Mouse (Mus musculus): ENCODE measurements at regions not wholly inside any gene's neighbourhood (a gene's known extent, or its start where the extent isn't known, plus 50 kb on each side); places are given as distances from the start of the nearest gene placed in this dataset.

- 91% methylated on average over 2 of the region's 2 CpGs for WGBS
- Histone ChIP-seq H3K27ac (ENCODE audit: insufficient read depth, low read depth, low read length) (no peak overlapping the region), H3K4me3 (ENCODE audit: insufficient read depth, low read depth, low read length) (no peak overlapping the region), H3K4me1 (ENCODE audit: control insufficient read depth, insufficient read depth, low read length) (no peaks in the 10 kb centered on the region)
- TF ChIP-seq POLR2A (IDR thresholded peaks at IDR 0.05; ENCODE audit: insufficient read depth, low read depth, low read length): no peak
- TF ChIP-seq CTCF (IDR thresholded peaks at IDR 0.05; ENCODE audit: insufficient read depth, low read depth, low read length): no peak
Observed at GRCm38 (mm10) chr1:35366559-35366958, 516.8 kb downstream of the Plekhb2 start.

DNA sequence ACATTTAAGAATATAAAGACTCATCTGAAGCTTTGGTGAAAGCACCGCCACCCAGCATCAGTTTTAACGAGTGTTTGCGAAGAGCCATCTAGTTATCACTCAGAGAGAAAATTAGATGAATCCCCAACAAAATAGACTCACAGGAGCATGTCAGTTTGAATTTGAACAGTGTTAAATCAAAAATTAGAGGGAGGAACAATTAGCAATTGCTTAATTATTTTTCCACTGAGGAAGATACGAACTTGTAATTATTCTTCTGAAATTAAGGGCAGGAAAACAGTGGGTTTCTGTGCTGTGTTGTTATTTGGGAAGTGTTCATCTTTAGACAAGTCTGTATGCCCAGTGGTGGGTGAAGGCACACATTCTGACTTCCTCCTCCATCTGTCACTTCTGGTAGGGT, 523.0 kb downstream of the Plekhb2 start:
- Histone ChIP-seq H3K27ac (ENCODE audit: insufficient read depth, low read depth, low read length) (no peak overlapping the region), H3K4me1 (ENCODE audit: control insufficient read depth, insufficient read depth, low read length) (no peaks in the 10 kb centered on the region), H3K4me3 (ENCODE audit: insufficient read depth, low read depth, low read length) (no peak overlapping the region)
- 49% methylated on average over 4 of the region's 4 CpGs for WGBS
- no peak for TF ChIP-seq CTCF (IDR thresholded peaks at IDR 0.05; ENCODE audit: insufficient read depth, low read depth, low read length)
- TF ChIP-seq POLR2A (IDR thresholded peaks at IDR 0.05; ENCODE audit: insufficient read depth, low read depth, low read length): no peak

DNA sequence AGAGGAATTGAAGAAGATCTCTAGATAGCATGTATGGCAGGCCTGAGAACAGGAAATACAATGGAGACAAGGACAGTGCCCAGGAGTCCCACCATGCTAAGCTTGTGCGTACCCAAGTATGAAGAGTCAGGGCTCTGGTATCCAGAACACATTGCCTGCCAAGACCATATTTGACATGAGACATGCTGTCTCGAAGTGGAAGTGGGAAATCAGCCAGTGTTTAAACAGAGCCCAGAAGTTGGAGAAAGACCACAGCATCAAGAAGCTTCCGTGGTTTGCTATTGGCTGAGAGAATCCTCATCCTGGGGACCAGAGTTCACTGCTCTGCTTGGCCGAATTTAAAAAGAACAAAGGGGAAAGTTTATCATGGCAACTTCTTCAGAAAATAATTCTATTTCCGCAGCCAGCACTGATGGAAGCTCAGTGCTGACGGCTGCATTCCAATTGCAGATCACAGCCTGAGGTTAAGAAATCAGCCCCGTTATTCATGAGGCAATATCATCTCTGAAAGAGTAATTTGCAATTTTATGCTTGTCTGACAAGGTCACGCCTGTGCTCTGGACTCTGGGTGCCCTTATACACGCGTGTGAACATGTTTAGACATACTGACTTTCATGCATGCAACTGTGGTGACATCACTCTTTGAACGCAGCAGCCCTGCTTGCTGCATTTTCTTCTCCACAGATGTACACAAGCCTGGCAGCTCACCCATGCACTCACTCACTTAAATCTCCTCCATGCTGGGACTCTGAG, 531.0 kb downstream of the Plekhb2 start:
- Histone ChIP-seq H3K4me3 (ENCODE audit: insufficient read depth, low read depth, low read length) (no peak overlapping the region), H3K27ac (ENCODE audit: insufficient read depth, low read depth, low read length) (no peak overlapping the region), H3K4me1 (ENCODE audit: control insufficient read depth, insufficient read depth, low read length) (0 out of 2 replicates have a peak, but pooled peaks cover 3% of the 10 kb centered on the region)
- TF ChIP-seq CTCF (IDR thresholded peaks at IDR 0.05; ENCODE audit: insufficient read depth, low read depth, low read length): no peak
- TF ChIP-seq POLR2A (IDR thresholded peaks at IDR 0.05; ENCODE audit: insufficient read depth, low read depth, low read length): no peak
- 80% methylated on average over 11 of the region's 11 CpGs for WGBS

DNA sequence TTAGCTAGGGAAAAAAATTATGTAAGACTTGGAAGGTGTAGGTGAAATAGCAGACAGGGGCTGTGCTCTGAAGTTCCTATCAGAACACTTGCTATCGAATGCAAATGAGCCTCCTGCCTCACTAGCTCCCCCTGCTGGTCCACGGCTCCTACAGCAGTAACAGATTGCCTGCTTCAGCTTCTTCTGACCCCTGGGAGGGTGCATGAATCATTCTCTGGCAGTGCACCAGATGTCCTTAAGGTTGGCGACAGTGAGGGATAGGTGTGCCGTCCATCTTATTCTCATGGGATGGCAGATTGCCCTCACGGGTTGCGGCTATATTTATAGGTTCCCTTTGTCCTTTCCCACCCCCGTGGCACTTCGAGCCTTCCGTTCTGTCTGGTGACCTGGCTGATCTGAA, 535.7 kb downstream of the Plekhb2 start:
- Histone ChIP-seq H3K27ac (ENCODE audit: insufficient read depth, low read depth, low read length) (no peak overlapping the region), H3K4me1 (ENCODE audit: control insufficient read depth, insufficient read depth, low read length) (0 out of 2 replicates have a peak, but pooled peaks cover 3% of the 10 kb centered on the region), H3K4me3 (ENCODE audit: insufficient read depth, low read depth, low read length) (no peak overlapping the region)
- TF ChIP-seq CTCF (IDR thresholded peaks at IDR 0.05; ENCODE audit: insufficient read depth, low read depth, low read length) (peak; percentile 61), POLR2A (IDR thresholded peaks at IDR 0.05; ENCODE audit: insufficient read depth, low read depth, low read length) (no peak)
- 52% methylated on average over 9 of the region's 9 CpGs for WGBS

DNA sequence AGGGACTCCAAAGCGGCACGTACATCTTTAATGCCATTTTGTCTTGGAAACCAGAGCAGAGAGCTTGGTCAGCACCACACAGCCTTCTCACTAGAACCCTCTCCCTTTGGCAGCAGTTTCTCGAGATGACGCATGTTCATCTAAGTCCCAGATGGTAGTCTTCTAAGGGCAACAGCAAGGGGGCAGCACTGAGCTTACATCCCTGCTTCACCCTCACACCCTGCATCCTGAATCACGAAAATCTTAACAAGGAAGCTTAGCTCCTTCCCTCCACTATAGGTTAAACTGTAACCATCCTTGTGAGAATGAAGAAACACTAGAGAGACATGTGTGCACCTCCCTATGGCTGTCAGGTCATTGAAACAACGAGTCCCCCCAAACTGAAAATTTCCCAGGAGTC, 538.4 kb downstream of the Plekhb2 start:
- Histone ChIP-seq H3K4me3 (ENCODE audit: insufficient read depth, low read depth, low read length) (no peak overlapping the region), H3K4me1 (ENCODE audit: control insufficient read depth, insufficient read depth, low read length) (0 out of 2 replicates have a peak, but pooled peaks cover 3% of the 10 kb centered on the region), H3K27ac (ENCODE audit: insufficient read depth, low read depth, low read length) (no peak overlapping the region)
- TF ChIP-seq CTCF (IDR thresholded peaks at IDR 0.05; ENCODE audit: insufficient read depth, low read depth, low read length) (no peak), POLR2A (IDR thresholded peaks at IDR 0.05; ENCODE audit: insufficient read depth, low read depth, low read length) (no peak)
- WGBS: 45% methylated on average over 6 of the region's 6 CpGs

GRCm38 (mm10) chr1:35390371-35390770, 540.6 kb downstream of the Plekhb2 start:
- 0 out of 2 replicates have a peak, but pooled peaks cover 3% of the 10 kb centered on the region for H3K4me1 ChIP-seq (ENCODE audit: control insufficient read depth, insufficient read depth, low read length)
- 92% methylated on average over 4 of the region's 4 CpGs for WGBS
- H3K27ac ChIP-seq (ENCODE audit: insufficient read depth, low read depth, low read length): no peak overlapping the region
- TF ChIP-seq POLR2A (IDR thresholded peaks at IDR 0.05; ENCODE audit: insufficient read depth, low read depth, low read length): no peak
- TF ChIP-seq CTCF (IDR thresholded peaks at IDR 0.05; ENCODE audit: insufficient read depth, low read depth, low read length): no peak
- H3K4me3 ChIP-seq (ENCODE audit: insufficient read depth, low read depth, low read length): no peak overlapping the region

DNA sequence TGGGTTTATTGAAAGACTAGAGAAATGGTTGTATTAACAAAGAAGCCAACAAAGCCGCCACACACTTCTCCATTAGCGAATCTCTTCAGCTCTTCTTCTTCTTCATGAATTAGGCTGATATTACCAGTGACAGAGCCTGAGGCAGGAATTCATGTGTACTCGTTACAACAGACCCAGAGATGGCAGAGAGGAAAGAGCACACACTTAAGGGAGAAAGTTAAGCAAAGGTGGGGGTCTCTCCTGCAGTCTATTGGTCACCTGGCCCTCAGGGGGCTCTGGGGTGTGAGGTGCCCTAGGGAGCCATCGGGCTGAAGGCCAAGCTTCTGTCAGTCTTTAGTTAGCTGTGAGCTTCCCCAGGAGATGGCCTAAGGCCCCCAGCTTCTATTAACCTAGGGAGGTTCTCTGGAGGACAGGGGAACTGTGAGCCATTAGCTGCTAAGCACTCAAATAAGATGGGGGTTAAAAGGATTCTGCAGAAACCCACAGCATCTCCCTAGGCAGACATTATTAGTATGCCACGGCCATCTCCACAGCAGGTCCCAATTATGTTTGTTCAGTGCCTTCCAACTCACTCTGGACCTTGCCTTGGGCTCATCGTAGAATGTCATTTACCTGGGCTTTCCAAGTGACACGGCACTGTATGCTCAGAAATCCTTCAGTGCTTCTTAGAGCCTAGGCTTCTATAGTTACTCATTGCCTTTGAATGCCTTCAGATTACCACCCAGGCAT, 541.2 kb downstream of the Plekhb2 start:
- Histone ChIP-seq H3K27ac (ENCODE audit: insufficient read depth, low read depth, low read length) (no peak overlapping the region), H3K4me3 (ENCODE audit: insufficient read depth, low read depth, low read length) (no peak overlapping the region), H3K4me1 (ENCODE audit: control insufficient read depth, insufficient read depth, low read length) (no peaks in the 10 kb centered on the region)
- no peak for TF ChIP-seq POLR2A (IDR thresholded peaks at IDR 0.05; ENCODE audit: insufficient read depth, low read depth, low read length)
- TF ChIP-seq CTCF (IDR thresholded peaks at IDR 0.05; ENCODE audit: insufficient read depth, low read depth, low read length): no peak
- WGBS: 88% methylated on average over 7 of the region's 7 CpGs

DNA sequence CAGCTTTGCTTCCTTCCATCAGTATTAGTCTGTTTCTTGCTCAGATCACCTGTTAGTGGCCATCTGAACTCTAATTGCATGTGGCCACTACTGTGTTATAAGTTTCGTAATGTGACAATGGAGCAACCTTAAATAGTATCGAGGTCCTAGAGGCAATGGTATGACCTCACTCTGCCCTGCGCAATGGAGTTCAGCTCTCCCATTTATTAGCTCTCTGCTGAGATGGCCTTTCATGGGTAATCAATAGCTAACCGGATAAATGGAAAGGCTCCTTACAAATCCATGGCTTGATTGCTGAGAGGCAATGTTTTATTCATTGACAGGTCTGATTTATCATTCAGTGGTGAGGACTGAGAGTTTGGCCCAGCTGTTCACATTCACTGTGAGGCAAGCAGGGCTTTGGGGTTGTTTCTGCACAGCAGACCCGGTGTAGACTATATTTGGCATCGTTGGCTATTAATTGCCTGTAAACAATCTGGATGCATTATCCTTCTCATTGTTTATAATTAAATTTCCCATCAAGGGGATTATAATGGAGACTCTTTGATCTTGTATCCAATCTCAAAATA, 543.9 kb downstream of the Plekhb2 start:
- Histone ChIP-seq H3K27ac (ENCODE audit: insufficient read depth, low read depth, low read length) (no peak overlapping the region), H3K4me1 (ENCODE audit: control insufficient read depth, insufficient read depth, low read length) (no peaks in the 10 kb centered on the region), H3K4me3 (ENCODE audit: insufficient read depth, low read depth, low read length) (no peak overlapping the region)
- WGBS: 54% methylated on average over 6 of the region's 6 CpGs
- TF ChIP-seq CTCF (IDR thresholded peaks at IDR 0.05; ENCODE audit: insufficient read depth, low read depth, low read length) (no peak), POLR2A (IDR thresholded peaks at IDR 0.05; ENCODE audit: insufficient read depth, low read depth, low read length) (no peak)

All from olfactory bulb, adult 2 months (tissue).